Mouse (Mus musculus) testis, adult 2 months (tissue): Measurements from ENCODE around the gene Tmem189.

Experiments
- CTCF ChIP-seq: fragments of 200-500 bp; IDR thresholded peaks from 2 replicates; pipeline ENCODE4 v1.5.1; 2012; ENCODE audit warnings: low read depth, mild to moderate bottlenecking, inconsistent platforms, low read length, moderate library complexity; ENCODE audit not compliant: control insufficient read depth, insufficient read depth, insufficient replicate concordance
- POLR2A ChIP-seq: fragments of 200-500 bp; IDR thresholded peaks from 2 replicates; pipeline ENCODE4 v1.6.1; 2012; ENCODE audit warnings: low read depth, mild to moderate bottlenecking, inconsistent platforms, low read length, moderate library complexity; ENCODE audit not compliant: control insufficient read depth

DNA sequence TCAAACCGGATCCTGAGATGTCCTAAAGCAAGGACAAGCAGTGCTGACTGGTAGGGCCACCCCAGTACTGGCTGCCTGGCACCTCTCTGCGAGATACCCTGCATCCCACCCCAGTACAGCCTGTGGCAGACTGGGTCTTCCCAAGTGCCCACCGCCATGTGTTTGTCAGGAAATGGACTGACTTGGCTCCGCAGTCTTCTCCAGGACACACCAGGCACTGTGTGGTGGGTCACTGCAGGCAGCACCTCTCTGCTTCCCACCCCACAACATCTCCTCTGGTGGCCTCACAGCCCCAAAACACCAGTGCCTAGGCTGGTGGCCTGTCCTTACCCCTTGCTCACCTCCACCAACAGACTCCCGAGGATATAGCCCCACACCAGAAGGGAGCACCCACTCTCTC is 59.2 kb downstream of the Tmem189 start:
- TF ChIP-seq POLR2A: no peak
- no peak for TF ChIP-seq CTCF
